Mouse (Mus musculus) hindbrain, embryonic 14.5 days (tissue): Measurements from ENCODE around the gene Mydgf. TPM values are rescaled to one million over a fixed set of nuclear protein-coding genes. Genes with fewer than 3 reads are reported as not detected.

Experiments used
- ATAC-seq: fragments of 200-750 bp; cut with Nextera tagmentation; 2 replicates; pipeline ENCODE4 v1.8.0; 2017; ENCODE audit warnings: moderate number of reproducible peaks, mild to moderate bottlenecking, moderate TSS enrichment, moderate library complexity; ENCODE audit not compliant: low FRiP score
- DNase-seq: peaks from one replicate; pipeline ENCODE4 v3.0.0-alpha.2; 2015; ENCODE audit warnings: low spot score
- H3K27ac ChIP-seq: fragments of 300-500 bp; sonication (generic); 2 replicates; pipeline ENCODE4 v1.5.1; 2014; ENCODE audit warnings: mild to moderate bottlenecking, moderate library complexity
- H3K27me3 ChIP-seq: fragments of 300-500 bp; sonication (generic); 2 replicates; pipeline ENCODE4 v1.6.1; 2014; ENCODE audit warnings: mild to moderate bottlenecking, low read length, mixed read lengths; ENCODE audit not compliant: control insufficient read depth, insufficient read depth
- H3K36me3 ChIP-seq: fragments of 300-500 bp; sonication (generic); replicated peaks from 2 replicates; pipeline ENCODE4 v1.6.1; 2014; ENCODE audit not compliant: control insufficient read depth, insufficient read depth
- H3K4me1 ChIP-seq: fragments of 300-500 bp; sonication (generic); replicated peaks from 2 replicates; pipeline ENCODE4 v1.6.1; 2014; ENCODE audit warnings: antibody characterized with exemption, low read length, mixed read lengths; ENCODE audit not compliant: control insufficient read depth, insufficient read depth
- H3K4me2 ChIP-seq: fragments of 300-500 bp; sonication (generic); replicated peaks from 2 replicates; pipeline ENCODE4 v1.6.1; 2014; ENCODE audit warnings: mild to moderate bottlenecking, moderate library complexity
- H3K4me3 ChIP-seq: fragments of 300-500 bp; sonication (generic); replicated peaks from 2 replicates; pipeline ENCODE4 v1.5.1; 2014; ENCODE audit warnings: mild to moderate bottlenecking, low read length
- H3K9ac ChIP-seq: fragments of 300-500 bp; sonication (generic); 2 replicates; pipeline ENCODE4 v1.6.1; 2014
- H3K9me3 ChIP-seq: fragments of 300-500 bp; sonication (generic); 2 replicates; pipeline ENCODE4 v1.6.1; 2016; ENCODE audit warnings: low read length; ENCODE audit not compliant: control insufficient read depth
- WGBS: fragments of 180-500 bp; shearing (Covaris S2); extraction: QIAGEN DNeasy Blood & Tissue Kit; methylation state at CpG from one replicate; pipeline ENCODE4 v1.1.7; 2014; 5-methylcytosine and 5-hydroxymethylcytosine counted together
- polyA plus RNA-seq: library from polyadenylated mRNA; unstranded; fragments of >200 nt; fragmentation: Nextera tagmentation; extraction: Ambion mirVana; gene quantifications from 2 replicates; pipeline ENCODE4 v1.2.1, GENCODE M21; 2014

Gene Mydgf
- polyA plus RNA-seq, 1 experiment from 2014 or later = 70.8 TPM

DNA sequence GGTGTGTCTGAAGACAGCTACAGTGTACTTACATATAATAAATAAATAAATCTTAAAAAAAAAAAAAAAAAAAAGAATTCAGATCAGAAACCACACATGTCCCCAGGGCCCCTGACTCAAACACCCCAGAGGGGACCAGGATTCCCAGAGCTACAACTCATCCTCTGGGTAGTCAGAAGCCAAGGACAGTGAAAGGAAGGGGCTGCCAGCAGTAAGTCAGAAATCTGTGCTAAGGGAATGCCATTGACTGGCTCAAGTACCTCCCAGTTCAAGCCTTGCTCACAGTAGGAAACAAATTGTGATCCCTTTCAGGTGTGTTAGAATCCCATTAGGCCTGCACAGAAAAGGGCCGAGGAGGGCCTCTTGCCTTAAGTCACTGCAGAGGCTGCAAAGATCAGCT, 30.5 kb upstream of the Mydgf start:
- 87% methylated on average over 1 of the region's 1 CpGs for WGBS
- H3K27me3 ChIP-seq = no peaks in the 10 kb centered on the region
- no peak overlapping the region for H3K27ac ChIP-seq
- H3K9ac ChIP-seq = no peak overlapping the region
- H3K4me1 ChIP-seq = peaks cover 18% of the 10 kb centered on the region
- H3K9me3 ChIP-seq = no peaks in the 10 kb centered on the region
- peaks cover 28% of the 10 kb centered on the region for H3K36me3 ChIP-seq
- no peak for DNase-seq
- ATAC-seq = no peak
- H3K4me3 ChIP-seq = no peak overlapping the region
- no peak overlapping the region for H3K4me2 ChIP-seq

DNA sequence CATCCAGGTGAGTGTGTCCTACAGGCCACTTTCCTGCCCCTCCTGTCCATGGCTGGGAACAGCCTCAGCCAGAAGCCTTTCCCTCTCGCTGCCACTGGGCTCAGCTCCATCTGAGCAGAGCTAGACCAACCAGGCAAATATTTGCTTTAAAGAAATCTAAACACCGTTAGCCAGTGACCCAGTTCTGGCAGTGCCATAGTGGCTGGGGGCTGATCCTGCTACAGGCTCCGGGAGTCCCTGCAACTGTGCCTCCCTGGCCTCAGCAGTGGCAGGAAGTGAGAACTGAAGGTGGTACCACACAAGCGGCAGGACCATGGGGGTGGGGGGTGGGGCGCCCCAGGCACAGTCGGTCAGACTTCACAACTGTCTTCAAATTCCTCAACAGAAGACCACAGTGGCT, 29.0 kb upstream of the Mydgf start:
- no peak overlapping the region for H3K27ac ChIP-seq
- ATAC-seq = no peak
- H3K36me3 ChIP-seq = peaks cover 43% of the 10 kb centered on the region
- 86% methylated on average over 6 of the region's 6 CpGs for WGBS
- no peaks in the 10 kb centered on the region for H3K9me3 ChIP-seq
- H3K4me3 ChIP-seq = no peak overlapping the region
- H3K4me2 ChIP-seq = no peak overlapping the region
- DNase-seq = no peak
- peaks cover 14% of the 10 kb centered on the region for H3K4me1 ChIP-seq
- no peak overlapping the region for H3K9ac ChIP-seq
- no peaks in the 10 kb centered on the region for H3K27me3 ChIP-seq

DNA sequence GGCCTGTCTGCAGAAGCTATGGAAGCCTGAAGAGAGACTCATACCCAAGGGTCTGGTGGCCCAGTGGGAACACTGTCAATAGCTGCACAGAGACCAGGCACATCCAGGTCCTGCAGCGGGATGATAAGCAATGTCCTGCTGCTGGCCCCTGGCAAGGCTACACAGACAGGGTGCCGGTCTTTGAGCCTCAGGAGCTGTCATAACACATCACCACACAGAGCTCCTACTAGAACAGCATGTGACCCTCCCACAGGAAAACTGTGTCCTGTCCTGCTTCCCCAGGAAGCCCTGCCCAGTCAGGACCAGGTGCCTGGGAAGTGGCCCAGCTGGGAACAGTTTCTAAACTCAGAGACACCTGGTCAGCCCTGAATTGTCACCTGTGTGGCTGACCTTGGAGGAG, 27.4 kb upstream of the Mydgf start:
- 97% methylated on average over 2 of the region's 2 CpGs for WGBS
- Histone ChIP-seq H3K4me1 (no peaks in the 10 kb centered on the region), H3K27ac (no peak overlapping the region), H3K27me3 (no peaks in the 10 kb centered on the region), H3K36me3 (peaks cover 59% of the 10 kb centered on the region), H3K4me2 (no peak overlapping the region), H3K4me3 (no peak overlapping the region), H3K9ac (no peak overlapping the region), H3K9me3 (no peaks in the 10 kb centered on the region)
- DNase-seq (no peak), ATAC-seq (no peak)

DNA sequence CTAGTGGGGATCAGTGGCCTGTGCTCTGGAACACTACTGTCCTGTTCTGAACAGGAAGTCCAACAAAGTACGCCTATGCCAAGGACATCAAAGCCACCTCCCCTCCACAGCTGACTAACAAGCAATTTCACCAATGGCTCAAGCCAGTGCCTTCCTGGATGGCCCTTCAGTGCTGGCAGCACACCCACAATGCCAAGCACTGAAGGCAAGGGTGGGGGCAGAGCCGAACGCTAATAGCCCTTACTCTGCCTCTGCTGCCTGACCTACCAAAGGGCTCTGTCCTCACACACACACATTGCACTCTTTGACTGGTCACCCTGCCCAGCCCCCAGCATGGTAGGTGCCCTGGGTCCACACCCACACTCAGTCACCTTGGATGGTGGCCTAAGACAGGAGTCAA, 25.1 kb upstream of the Mydgf start:
- Histone ChIP-seq H3K4me2 (no peak overlapping the region), H3K9me3 (no peaks in the 10 kb centered on the region), H3K4me3 (no peak overlapping the region), H3K27me3 (no peaks in the 10 kb centered on the region), H3K9ac (no peak overlapping the region), H3K36me3 (peaks cover 81% of the 10 kb centered on the region), H3K27ac (no peak overlapping the region), H3K4me1 (no peaks in the 10 kb centered on the region)
- no peak for DNase-seq
- no peak for ATAC-seq
- WGBS = 88% methylated on average over 3 of the region's 3 CpGs

DNA sequence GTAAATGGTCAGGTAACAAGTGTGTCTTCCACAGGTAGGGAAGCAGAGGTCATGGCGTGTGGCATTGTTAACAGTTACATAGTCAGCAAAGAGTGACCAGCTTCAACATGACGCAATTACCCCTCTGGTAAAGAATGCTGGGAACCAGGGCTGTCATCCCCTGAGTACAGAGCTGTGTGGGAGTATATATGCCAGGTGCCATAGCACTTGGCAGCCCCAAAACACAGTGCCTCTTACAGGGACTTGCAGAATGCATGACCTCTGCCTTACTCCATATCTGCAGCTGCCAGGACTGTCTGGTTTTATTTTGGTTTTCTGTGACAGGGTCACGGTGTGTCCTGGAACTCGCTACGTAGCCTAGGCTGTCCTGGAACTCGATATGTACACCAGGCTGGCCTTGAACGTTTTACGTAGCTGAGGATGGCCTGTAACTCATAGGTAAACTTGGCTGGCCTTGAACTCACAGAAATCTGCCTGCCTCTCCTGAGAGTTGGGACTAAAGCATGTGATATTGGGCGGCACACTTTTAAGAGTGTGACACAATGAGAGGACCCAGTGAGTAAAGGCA, 24.3 kb upstream of the Mydgf start:
- ATAC-seq (no peak), DNase-seq (no peak)
- Histone ChIP-seq H3K4me3 (no peak overlapping the region), H3K9ac (no peak overlapping the region), H3K27me3 (no peaks in the 10 kb centered on the region), H3K27ac (no peak overlapping the region), H3K9me3 (no peaks in the 10 kb centered on the region), H3K4me2 (no peak overlapping the region), H3K36me3 (peaks cover 89% of the 10 kb centered on the region), H3K4me1 (no peaks in the 10 kb centered on the region)
- 92% methylated on average over 9 of the region's 9 CpGs for WGBS

- WGBS = 91% methylated on average over 6 of the region's 6 CpGs
Measured at GRCm38 (mm10) chr17:56206986-56207674, 23.4 kb upstream of the Mydgf start.

GRCm38 (mm10) chr17:56206276-56206884, 22.7 kb upstream of the Mydgf start:
- no peaks in the 10 kb centered on the region for H3K4me1 ChIP-seq
- no peaks in the 10 kb centered on the region for H3K27me3 ChIP-seq
- no peak overlapping the region for H3K4me2 ChIP-seq
- H3K9ac ChIP-seq = no peak overlapping the region
- no peak for DNase-seq
- H3K27ac ChIP-seq = no peak overlapping the region
- no peak overlapping the region for H3K4me3 ChIP-seq
- no peak for ATAC-seq
- peaks cover 98% of the 10 kb centered on the region for H3K36me3 ChIP-seq
- WGBS = 91% methylated on average over 10 of the region's 10 CpGs
- no peaks in the 10 kb centered on the region for H3K9me3 ChIP-seq

More at GRCm38 (mm10) chr17:56206986-56207674, 23.4 kb upstream of the Mydgf start:
- no peak overlapping the region for H3K4me3 ChIP-seq
- no peak for ATAC-seq
- H3K4me2 ChIP-seq = no peak overlapping the region
- H3K36me3 ChIP-seq = peaks cover 98% of the 10 kb centered on the region
- H3K9me3 ChIP-seq = no peaks in the 10 kb centered on the region
- no peaks in the 10 kb centered on the region for H3K27me3 ChIP-seq
- H3K9ac ChIP-seq = no peak overlapping the region
- DNase-seq = no peak
- H3K4me1 ChIP-seq = no peaks in the 10 kb centered on the region
- H3K27ac ChIP-seq = no peak overlapping the region

DNA sequence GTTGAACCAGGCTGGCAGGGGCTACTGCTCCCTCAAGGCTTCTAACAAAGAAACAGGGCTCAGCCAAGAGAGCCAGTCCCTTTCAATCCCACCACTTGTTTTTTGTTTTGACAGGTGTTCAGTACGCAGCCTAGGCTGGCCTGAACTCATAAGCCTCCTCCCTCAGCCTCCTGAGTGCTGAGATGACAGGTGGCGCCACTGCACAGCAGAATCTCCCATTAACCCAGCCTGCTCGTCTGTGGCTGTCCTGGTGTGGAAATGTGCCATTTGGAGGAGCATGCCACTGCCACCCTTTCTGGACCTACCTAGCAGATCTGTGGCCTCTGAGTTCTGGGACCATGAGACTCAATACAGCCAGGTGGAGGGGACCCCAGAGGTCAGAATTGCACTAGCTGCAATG, 20.0 kb upstream of the Mydgf start:
- H3K4me2 ChIP-seq = no peak overlapping the region
- no peaks in the 10 kb centered on the region for H3K27me3 ChIP-seq
- H3K4me3 ChIP-seq = no peak overlapping the region
- WGBS = 66% methylated on average over 3 of the region's 3 CpGs
- no peaks in the 10 kb centered on the region for H3K9me3 ChIP-seq
- no peak for DNase-seq
- H3K36me3 ChIP-seq = peaks cover 90% of the 10 kb centered on the region
- ATAC-seq = no peak
- no peak overlapping the region for H3K9ac ChIP-seq
- H3K27ac ChIP-seq = no peak overlapping the region
- H3K4me1 ChIP-seq = no peaks in the 10 kb centered on the region

- peaks cover 90% of the 10 kb centered on the region for H3K36me3 ChIP-seq
- WGBS = 94% methylated on average over 8 of the region's 8 CpGs
- no peak overlapping the region for H3K9ac ChIP-seq
- no peak for ATAC-seq
- H3K4me2 ChIP-seq = no peak overlapping the region
- H3K9me3 ChIP-seq = no peaks in the 10 kb centered on the region
- no peak for DNase-seq
- H3K4me3 ChIP-seq = no peak overlapping the region
- no peaks in the 10 kb centered on the region for H3K27me3 ChIP-seq
- no peak overlapping the region for H3K27ac ChIP-seq
- no peaks in the 10 kb centered on the region for H3K4me1 ChIP-seq
Measured at GRCm38 (mm10) chr17:56202476-56202875, 18.8 kb upstream of the Mydgf start.
